Mouse (Mus musculus): Measurements from ENCODE around the gene Fhit. TPM values are rescaled to one million over a fixed set of nuclear protein-coding genes. Genes with fewer than 3 reads are reported as not detected.

The Fhit gene
- polyA plus RNA-seq, 1 experiment from 2014 or later: 5.9 TPM

DNA sequence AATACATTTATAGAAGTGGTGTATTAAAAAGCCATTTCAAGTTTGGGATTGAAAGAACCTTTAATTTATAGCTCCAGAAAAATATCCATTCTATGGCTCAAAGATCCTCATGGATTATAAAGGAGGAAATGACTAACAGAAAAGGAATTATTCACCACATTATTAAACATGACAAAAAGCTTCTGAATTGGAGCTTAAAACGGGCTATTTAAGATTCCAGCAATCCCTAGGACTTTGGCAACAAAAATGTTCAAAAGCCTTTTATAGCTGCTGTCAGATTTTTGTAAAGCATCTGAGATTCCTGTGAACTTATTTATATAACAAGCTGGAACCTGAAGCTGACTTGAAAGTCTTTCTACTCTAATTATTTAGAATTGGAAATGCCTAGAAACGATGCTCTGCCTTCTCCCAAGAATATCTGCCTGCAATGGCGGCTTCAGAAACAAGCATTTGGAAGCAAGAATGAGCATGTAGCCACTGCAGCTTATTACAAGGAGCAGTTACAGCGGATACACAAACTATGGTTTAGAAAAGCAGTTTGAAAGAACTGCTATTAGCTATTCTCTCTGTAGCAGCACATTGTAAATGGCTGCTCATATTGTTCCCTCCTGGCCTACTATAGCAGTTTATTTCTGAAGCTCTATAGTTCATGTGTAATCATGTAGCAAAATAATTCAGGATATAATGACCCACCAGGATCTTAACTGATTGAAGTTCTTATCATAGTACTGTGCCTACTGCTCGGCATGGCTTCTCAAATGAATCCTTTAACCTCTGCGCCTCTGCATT, 995.0 kb downstream of the Fhit start:
- Histone ChIP-seq H3K4me2 (replicated peaks) (no peak overlapping the region), H3K9me3 (no peaks in the 10 kb centered on the region), H3K4me3 (no peak overlapping the region), H3K27ac (no peak overlapping the region), H3K9ac (no peak overlapping the region), H3K4me1 (no peaks in the 10 kb centered on the region), H3K36me3 (no peaks in the 10 kb centered on the region), H3K27me3 (no peaks in the 10 kb centered on the region)
- 66% methylated on average over 6 of the region's 6 CpGs for WGBS
- ATAC-seq (ENCODE audit: insufficient number of reproducible peaks, insufficient read depth, low FRiP score, low TSS enrichment): no peak

DNA sequence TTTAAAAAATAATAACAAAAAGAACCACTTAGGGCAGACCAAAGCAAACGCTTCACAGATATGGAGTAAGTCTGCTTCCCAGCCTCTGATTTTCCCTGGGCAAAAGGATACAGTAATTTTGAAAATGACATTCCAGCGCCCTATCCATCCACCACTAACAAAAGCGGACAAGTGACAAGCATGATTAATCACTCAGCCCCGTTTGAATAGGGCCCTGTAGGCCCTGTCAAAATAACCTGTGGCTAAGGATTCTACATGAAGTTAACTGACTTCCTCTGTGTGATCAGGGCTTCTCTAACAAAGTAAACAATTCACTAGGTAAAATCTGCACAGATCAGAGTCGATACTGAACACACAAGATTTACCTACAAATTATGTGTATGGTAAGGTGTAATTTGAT, 1012.0 kb downstream of the Fhit start:
- ATAC-seq (ENCODE audit: insufficient number of reproducible peaks, insufficient read depth, low FRiP score, low TSS enrichment): no peak
- Histone ChIP-seq H3K9me3 (no peaks in the 10 kb centered on the region), H3K4me2 (replicated peaks) (no peak overlapping the region), H3K27ac (no peak overlapping the region), H3K36me3 (no peaks in the 10 kb centered on the region), H3K9ac (no peak overlapping the region), H3K4me1 (no peaks in the 10 kb centered on the region), H3K27me3 (no peaks in the 10 kb centered on the region), H3K4me3 (no peak overlapping the region)
- 22% methylated on average over 5 of the region's 5 CpGs for WGBS

DNA sequence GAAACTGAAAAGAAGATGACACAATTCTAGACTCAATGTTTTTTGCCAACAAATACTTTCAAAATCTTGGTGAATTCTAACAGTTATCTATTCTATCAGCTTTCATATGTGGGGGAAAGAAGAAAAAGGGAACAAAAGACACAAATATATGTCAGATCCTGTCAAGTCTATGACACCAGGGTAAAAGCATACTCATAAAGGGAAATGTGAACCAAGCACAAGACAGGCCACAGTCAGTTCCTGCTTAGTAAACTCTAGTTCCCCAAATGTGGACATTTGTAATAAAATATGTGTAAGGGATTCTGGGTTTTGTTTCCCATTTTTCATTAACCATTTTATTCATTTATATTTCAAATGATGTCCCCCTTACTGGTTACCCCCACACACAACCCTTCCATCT, 1022.5 kb downstream of the Fhit start:
- no peaks in the 10 kb centered on the region for H3K9me3 ChIP-seq
- no peaks in the 10 kb centered on the region for H3K4me1 ChIP-seq
- H3K27ac ChIP-seq: no peak overlapping the region
- no peaks in the 10 kb centered on the region for H3K36me3 ChIP-seq
- H3K4me3 ChIP-seq: no peak overlapping the region
- H3K9ac ChIP-seq: no peak overlapping the region
- H3K27me3 ChIP-seq: no peaks in the 10 kb centered on the region
- no peak overlapping the region for H3K4me2 ChIP-seq (replicated peaks)
- no peak for ATAC-seq (ENCODE audit: insufficient number of reproducible peaks, insufficient read depth, low FRiP score, low TSS enrichment)

DNA sequence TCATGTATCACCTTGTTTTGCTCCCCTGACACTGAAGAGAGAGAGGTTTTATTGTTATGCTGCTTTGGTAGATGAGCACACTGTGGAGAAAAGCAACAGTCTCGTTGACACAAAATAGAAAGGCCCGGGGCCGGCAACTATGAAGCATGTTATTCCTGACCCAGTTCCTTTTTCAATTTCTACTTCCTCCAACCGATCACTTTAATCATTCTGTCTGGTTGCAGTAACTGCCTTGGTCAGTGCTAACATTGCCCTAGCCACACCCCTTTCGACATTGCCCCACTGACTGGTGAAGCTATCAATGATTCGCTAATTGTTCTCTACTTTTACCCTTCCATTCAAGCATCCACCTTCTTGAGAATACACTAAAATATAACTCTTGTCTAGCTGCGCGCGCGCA, 1028.0 kb downstream of the Fhit start:
- Histone ChIP-seq H3K9ac (no peak overlapping the region), H3K4me3 (no peak overlapping the region), H3K27ac (no peak overlapping the region), H3K36me3 (no peaks in the 10 kb centered on the region), H3K4me2 (replicated peaks) (no peak overlapping the region), H3K9me3 (no peaks in the 10 kb centered on the region), H3K4me1 (no peaks in the 10 kb centered on the region), H3K27me3 (no peaks in the 10 kb centered on the region)
- no peak for ATAC-seq (ENCODE audit: insufficient number of reproducible peaks, insufficient read depth, low FRiP score, low TSS enrichment)
- WGBS: 84% methylated on average over 10 of the region's 10 CpGs

DNA sequence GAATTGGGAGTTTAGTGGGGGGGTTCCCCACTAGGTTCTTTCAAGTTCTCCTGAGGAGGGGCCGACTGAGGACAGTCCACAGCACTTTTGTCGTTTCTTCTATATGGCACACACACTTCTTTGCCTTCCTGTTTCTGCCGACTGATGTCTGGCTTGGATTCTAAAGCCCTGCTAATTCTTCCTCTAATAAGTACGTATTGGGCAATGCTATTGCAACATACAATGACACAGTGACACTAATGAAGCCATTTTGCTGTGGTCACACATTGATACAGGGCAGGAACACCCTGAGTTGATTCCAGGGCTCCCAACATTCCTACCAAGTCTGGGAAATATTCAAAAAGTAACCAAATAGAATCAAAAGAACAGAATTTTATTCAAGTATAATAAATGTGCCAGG, 1032.2 kb downstream of the Fhit start:
- no peak overlapping the region for H3K4me3 ChIP-seq
- H3K27ac ChIP-seq: no peak overlapping the region
- H3K9me3 ChIP-seq: no peaks in the 10 kb centered on the region
- no peaks in the 10 kb centered on the region for H3K27me3 ChIP-seq
- no peaks in the 10 kb centered on the region for H3K4me1 ChIP-seq
- no peak overlapping the region for H3K9ac ChIP-seq
- WGBS: 87% methylated on average over 4 of the region's 4 CpGs
- ATAC-seq (ENCODE audit: insufficient number of reproducible peaks, insufficient read depth, low FRiP score, low TSS enrichment): no peak
- H3K4me2 ChIP-seq (replicated peaks): no peak overlapping the region
- H3K36me3 ChIP-seq: no peaks in the 10 kb centered on the region

DNA sequence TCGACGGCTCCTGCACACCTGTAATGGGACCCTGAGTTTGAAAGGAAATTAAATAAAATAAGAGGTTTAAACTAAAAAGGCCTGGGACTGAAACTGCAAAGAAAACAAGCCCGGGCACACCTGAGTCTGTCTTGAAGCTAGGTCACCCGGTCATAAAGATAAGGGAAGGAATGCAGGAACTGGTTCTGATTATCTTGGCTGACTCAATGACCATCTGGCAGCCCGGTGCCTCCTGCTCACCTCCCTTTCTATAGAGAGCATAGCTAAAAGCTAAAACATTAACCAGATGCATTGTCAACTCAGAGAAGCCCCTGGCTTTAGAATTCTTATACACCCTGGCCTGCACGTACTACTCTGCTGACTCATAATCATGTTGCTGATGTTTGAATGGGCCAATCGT, 1032.7 kb downstream of the Fhit start:
- Histone ChIP-seq H3K4me2 (replicated peaks) (no peak overlapping the region), H3K36me3 (no peaks in the 10 kb centered on the region), H3K27ac (no peak overlapping the region), H3K9ac (no peak overlapping the region), H3K4me1 (no peaks in the 10 kb centered on the region), H3K4me3 (no peak overlapping the region), H3K9me3 (no peaks in the 10 kb centered on the region), H3K27me3 (no peaks in the 10 kb centered on the region)
- WGBS: 67% methylated on average over 7 of the region's 7 CpGs
- no peak for ATAC-seq (ENCODE audit: insufficient number of reproducible peaks, insufficient read depth, low FRiP score, low TSS enrichment)

DNA sequence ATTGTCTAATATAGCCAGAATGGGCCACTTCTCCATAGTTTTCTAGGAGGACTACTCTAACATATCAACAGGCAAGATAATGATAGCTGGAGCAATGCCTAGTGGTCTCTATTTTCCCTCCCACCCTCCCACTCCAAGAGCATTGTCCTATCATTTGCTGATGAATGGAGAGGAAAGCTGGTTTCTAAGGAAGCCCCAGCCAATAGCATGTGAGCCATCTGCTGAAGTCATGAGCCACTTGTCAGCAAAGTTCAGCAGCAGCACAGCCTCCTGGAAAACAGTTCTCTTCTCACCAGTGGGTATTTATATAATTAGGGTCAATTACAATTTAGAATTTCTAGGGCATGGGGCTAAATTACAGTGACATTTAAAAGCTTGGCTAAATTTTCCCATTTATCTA, 1035.3 kb downstream of the Fhit start:
- Histone ChIP-seq H3K27ac (no peak overlapping the region), H3K4me2 (replicated peaks) (no peak overlapping the region), H3K9ac (no peak overlapping the region), H3K9me3 (no peaks in the 10 kb centered on the region), H3K36me3 (no peaks in the 10 kb centered on the region), H3K27me3 (no peaks in the 10 kb centered on the region), H3K4me3 (no peak overlapping the region), H3K4me1 (no peaks in the 10 kb centered on the region)
- no peak for ATAC-seq (ENCODE audit: insufficient number of reproducible peaks, insufficient read depth, low FRiP score, low TSS enrichment)

DNA sequence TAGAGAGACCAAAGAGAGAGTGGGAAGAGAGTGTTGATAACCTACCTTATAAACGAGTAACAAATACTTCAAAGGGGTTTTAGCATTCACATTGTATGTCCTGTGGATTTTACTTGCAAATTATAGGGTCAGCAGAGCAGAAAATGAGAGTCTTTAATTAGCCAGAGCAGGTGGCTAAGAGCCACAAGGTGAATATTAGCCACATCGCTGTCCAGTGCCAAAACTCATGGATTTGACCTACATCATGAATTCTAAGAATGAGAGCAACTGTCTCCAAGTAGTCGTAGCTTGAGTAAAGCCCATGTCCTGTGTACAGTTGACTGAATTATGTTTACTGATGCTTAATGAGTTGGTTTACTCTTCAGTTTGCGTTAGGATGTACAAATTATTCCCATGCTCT, 1039.7 kb downstream of the Fhit start:
- Histone ChIP-seq H3K27me3 (no peaks in the 10 kb centered on the region), H3K4me2 (replicated peaks) (no peak overlapping the region), H3K27ac (no peak overlapping the region), H3K4me3 (no peak overlapping the region), H3K9ac (no peak overlapping the region), H3K4me1 (no peaks in the 10 kb centered on the region), H3K9me3 (no peaks in the 10 kb centered on the region), H3K36me3 (no peaks in the 10 kb centered on the region)
- no peak for ATAC-seq (ENCODE audit: insufficient number of reproducible peaks, insufficient read depth, low FRiP score, low TSS enrichment)
- WGBS: 86% methylated on average over 4 of the region's 4 CpGs

DNA sequence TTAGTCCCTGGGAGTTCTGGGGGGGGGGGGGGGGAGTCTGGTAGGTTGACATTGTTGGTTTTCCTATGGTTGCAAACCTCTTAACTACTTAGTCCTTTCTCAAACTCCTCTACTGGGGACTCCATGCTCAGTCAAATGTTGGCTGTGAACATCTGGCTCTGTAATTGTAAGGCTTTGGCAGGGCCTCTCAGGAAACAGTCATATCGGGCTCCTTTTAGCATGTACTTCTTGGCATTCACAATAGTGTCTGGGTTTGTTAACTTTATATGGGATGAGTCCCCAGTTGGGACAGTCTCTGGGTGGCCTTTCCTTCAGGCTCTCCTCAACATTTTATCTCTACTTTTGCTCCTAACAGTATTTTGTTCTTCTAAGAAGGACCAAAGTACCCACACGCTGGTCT, 1065.6 kb downstream of the Fhit start:
- no peaks in the 10 kb centered on the region for H3K4me1 ChIP-seq
- no peak overlapping the region for H3K27ac ChIP-seq
- WGBS: 93% methylated on average over 2 of the region's 2 CpGs
- H3K4me2 ChIP-seq (replicated peaks): no peak overlapping the region
- no peak for ATAC-seq (ENCODE audit: insufficient number of reproducible peaks, insufficient read depth, low FRiP score, low TSS enrichment)
- H3K9ac ChIP-seq: no peak overlapping the region
- H3K27me3 ChIP-seq: no peaks in the 10 kb centered on the region
- no peak overlapping the region for H3K4me3 ChIP-seq
- no peaks in the 10 kb centered on the region for H3K36me3 ChIP-seq
- no peaks in the 10 kb centered on the region; the same call in 1 of the 2 replicates for H3K9me3 ChIP-seq

DNA sequence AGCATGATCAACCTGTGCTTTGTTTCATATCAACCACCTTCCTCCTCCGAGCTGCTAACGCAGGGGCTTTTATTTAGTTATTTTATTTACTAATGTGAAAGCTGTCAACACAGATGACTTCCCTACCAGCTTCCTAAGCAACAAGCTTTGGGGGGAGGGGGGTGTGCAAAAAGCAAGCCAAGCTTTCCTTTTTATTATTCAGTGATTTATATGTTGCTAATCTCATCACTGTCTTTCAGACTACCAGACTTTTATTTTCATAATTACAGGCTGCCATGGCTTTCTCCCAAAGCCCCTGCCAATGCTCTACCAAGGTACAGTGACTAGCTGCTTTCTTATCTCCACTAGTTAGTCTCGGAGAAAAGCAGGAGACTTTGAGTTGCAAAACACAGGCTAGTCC, 1082.8 kb downstream of the Fhit start:
- Histone ChIP-seq H3K27ac (no peak overlapping the region), H3K9ac (no peak overlapping the region)

DNA sequence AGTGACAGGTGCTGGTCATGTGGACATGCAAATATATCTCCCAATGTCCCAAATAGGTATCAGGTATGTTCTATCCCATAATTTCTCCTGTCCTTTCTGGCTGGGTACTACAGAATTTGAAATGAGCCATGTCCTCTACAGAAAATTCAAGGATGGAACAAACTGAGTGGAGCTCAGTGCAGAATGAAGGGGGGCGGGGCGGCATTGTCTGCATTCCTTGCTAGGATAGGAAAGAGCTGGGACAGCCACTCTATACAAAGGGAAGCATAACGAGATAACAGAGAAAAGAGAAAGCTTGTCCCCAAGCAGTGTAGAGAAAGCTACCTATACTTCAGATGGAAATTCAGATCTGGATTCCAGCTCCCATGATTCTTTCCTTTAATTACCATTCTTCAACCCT, 1111.9 kb downstream of the Fhit start:
- no peaks in the 10 kb centered on the region for H3K36me3 ChIP-seq
- no peaks in the 10 kb centered on the region for H3K9me3 ChIP-seq
- peaks cover 5% of the 10 kb centered on the region; the same call in 1 of the 2 replicates for H3K4me1 ChIP-seq
- H3K4me2 ChIP-seq (replicated peaks): no peak overlapping the region
- no peak overlapping the region for H3K4me3 ChIP-seq
- no peak overlapping the region for H3K9ac ChIP-seq
- WGBS: 72% methylated on average over 3 of the region's 3 CpGs
- no peak overlapping the region for H3K27ac ChIP-seq
- no peaks in the 10 kb centered on the region for H3K27me3 ChIP-seq
- ATAC-seq (ENCODE audit: insufficient number of reproducible peaks, insufficient read depth, low FRiP score, low TSS enrichment): no peak

More for the DNA sequence above, 1082.8 kb downstream of the Fhit start:
- no peak for ATAC-seq (ENCODE audit: insufficient number of reproducible peaks, insufficient read depth, low FRiP score, low TSS enrichment)
- Histone ChIP-seq H3K36me3 (no peaks in the 10 kb centered on the region), H3K4me3 (no peak overlapping the region), H3K4me2 (replicated peaks) (no peak overlapping the region), H3K27me3 (no peaks in the 10 kb centered on the region), H3K4me1 (no peaks in the 10 kb centered on the region), H3K9me3 (no peaks in the 10 kb centered on the region)
- 75% methylated on average over 3 of the region's 3 CpGs for WGBS

DNA sequence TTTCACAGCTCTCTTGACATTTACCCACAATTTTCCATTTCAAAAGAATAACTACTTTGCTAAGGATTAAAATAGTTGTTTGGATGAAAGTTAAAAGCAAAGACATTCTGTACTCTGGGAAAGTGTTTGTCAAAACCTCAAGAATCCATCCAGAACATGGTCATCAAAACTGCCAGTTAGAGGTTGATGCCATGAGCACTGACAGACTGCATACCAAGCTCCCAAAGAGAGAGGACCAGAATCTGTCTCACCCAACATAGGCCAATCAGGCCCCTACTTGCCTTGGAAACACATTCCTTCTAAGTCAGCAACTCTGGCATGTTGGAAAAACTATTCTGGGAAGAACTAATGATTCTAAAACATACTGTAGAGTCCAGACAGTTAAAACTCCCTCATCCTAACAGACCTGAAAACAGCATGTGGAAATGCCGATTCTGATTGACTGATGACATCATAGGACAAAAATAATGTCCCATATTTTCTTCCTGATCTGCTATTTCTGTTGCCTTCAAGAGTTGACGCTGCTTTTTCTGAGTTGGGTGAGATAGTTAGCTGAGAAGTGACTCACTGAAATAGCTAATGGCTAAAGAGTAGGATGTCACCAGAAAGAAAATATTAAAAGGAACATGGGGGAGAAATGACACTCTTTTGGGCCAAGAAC, 1114.6 kb downstream of the Fhit start:
- no peaks in the 10 kb centered on the region for H3K36me3 ChIP-seq
- no peak overlapping the region for H3K4me3 ChIP-seq
- WGBS: 76% methylated on average over 2 of the region's 2 CpGs
- no peak overlapping the region for H3K27ac ChIP-seq
- H3K9ac ChIP-seq: no peak overlapping the region
- no peaks in the 10 kb centered on the region for H3K9me3 ChIP-seq
- no peaks in the 10 kb centered on the region for H3K27me3 ChIP-seq
- H3K4me2 ChIP-seq (replicated peaks): no peak overlapping the region
- H3K4me1 ChIP-seq: peaks cover 5% of the 10 kb centered on the region; the same call in 1 of the 2 replicates
- ATAC-seq (ENCODE audit: insufficient number of reproducible peaks, insufficient read depth, low FRiP score, low TSS enrichment): no peak

Measured in embryonic facial prominence, embryonic 12.5 days (tissue).